Mouse (Mus musculus): ENCODE results near the gene Cdnf.

The Cdnf gene

DNA sequence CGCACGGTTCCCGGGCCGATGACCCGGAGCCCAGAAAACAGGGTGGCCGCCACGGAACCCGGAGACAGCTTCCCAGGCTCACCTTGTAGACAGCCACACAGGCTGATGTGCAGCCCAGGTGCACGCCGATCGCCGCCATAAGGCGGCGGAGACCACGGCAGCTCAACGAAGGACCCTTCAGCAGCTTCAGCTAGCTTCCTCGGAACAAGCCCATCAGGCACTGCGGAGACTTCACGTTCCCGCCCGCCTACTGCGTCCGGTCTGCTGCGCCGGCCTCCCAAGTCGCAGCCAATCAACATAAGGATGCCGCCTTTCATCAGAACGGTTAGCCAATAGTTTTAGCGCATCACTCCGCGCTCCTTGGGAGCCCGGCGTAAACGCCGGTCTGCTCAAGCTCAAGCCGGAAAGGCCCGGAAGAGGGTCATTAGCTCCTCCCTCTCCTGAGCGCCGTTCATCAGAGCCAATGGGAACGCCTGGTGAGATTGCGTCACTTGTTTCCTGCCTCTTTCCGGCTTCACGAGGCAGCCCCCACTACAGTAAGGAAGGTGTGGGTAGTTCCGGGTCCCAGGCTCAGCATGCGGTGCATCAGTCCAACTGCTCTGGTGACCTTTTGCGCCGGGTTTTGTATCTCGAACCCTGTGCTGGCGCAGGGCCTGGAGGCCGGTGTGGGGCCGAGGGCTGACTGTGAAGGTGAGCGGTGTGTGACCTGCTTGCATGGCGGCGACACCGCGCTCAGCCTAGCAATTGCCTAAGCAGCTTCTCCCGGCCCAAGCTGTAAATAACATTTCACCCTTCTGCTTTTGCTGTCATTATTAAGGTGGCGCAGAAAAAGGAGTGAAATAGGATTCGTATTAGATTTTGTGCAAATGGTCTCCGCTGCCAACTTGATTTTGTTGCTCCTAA, at the start of gene Cdnf, which contains the start of the genes Gm45902 and Hspa14:
Gene Cdnf, plus strand, starts transcription at position 479 of the 903 bp plus-strand sequence.
Gene Gm45902, minus strand, starts transcription at position 239 of the 903 bp plus-strand sequence.
Gene Hspa14, minus strand, starts transcription at position 263 of the 903 bp plus-strand sequence.
- DNase-seq (ENCODE audit: low spot score in 2 of 2) = peak; percentile 94

DNA sequence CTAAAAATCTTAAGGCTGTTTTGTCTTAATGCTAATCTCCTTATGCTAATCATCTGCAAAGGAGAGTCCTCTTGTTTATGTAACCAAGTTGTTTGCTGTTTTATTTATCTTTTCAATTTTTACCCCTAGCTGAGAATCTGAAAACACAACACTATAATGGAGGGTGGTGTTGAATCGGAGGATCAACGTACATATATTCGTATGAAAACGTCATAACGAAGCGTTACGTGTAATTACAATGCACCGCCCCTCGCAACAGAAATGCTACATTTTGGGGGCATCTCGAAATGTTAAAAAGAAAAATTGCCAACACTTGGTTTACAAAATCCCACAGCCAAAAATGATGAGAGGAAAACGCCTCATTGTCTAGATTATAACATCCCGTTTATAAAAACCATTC, 38.9 kb upstream of the Cdnf start:
- no peak for DNase-seq (ENCODE audit: low spot score in 2 of 2)

DNA sequence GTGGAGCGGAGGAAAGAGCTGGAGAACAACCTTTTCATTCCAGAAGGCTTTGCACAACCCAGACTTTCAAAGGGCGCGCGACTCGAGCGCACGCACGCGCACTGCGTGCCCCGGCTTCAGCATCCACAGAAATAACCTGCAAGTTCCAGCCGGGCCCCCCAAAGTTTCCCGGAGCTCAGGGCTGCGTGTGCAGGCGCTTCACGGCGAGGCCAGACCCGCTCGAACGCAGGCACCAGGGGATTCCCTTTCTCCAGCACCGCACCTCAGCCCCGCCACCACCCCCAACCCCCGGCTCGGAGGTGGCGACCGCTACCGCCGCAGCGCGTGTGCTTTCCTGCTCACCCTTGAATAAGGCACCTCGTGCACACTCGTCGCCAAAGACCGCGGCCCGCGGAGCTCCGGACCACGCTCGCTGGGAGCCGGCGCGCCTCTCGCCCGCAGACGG, 38.4 kb upstream of the Cdnf start:
- peak; percentile 47 to 70 for DNase-seq (ENCODE audit: low spot score in 2 of 2)

DNA sequence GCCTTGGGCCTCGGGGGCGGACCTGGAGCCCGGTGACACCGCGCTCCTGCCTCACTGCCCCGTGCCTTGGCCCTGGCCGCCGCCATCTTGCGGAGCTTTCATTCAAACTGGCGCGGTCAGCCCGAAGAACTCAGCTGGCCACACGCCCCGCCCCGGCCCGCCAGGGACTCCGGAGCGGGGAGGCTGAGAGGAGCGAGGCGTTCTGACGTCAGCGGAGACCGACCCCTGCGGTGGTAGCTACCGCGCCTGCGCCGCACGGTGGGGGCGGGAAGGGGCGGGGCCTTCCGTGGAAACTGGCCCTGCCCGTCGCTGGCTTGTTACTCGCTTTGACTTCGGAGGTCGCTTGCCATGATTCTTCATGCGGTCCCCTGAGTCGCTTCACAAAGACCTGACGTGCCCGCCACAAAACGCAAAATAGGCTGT, 38.0 kb upstream of the Cdnf start, which contains the start of gene Suv39h2:
Gene Suv39h2, minus strand, starts transcription at position 171 of the 423 bp plus-strand sequence.
- DNase-seq (ENCODE audit: low spot score in 2 of 2) = peak; percentile 97 to 98

DNA sequence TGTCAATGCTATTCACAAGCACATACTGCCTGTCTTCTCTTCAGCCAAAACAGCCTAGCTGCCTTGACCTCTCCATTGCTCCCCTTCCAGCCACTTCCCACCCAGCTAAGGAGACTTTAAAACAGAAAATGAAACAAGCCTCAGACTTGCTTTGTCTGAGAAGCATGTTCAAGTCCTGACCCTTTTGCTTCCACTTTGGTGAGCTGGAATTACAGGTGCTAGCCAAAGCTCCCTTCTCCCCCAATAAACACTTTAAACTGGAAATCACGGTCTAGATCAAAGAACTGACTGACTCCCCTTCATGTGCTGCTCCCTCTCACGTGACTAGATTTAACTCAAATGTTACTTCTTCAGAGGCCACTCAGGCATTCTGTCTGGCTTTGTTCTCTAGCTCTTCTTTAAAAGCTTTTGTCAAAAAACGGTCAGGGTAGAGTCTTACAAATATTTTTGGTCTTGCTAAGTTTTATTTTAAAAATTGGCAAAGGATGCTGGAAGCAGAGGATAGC, 37.0 kb upstream of the Cdnf start:
- peak in 1 of 2 experiments; percentile 17 for DNase-seq (ENCODE audit: low spot score in 2 of 2)

DNA sequence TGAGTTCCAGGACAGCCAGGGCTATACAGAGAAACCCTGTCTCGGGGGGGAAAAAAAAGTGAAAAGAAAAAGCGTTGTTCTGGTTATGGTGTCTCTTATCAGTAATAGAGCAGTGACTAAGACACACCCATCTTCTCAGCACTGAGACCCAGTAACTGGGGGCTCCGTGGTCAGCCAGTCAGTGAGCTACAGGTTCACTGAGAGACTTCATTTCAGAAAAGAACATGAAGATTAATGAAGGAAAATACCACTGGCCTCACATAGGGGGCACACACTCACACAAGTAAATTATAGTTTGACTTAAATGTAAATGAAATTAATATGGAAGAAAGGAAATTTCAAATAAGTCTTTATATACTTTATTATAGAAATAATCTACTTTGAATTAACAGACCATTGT, 32.6 kb upstream of the Cdnf start:
- DNase-seq (ENCODE audit: low spot score in 2 of 2) = no peak

DNA sequence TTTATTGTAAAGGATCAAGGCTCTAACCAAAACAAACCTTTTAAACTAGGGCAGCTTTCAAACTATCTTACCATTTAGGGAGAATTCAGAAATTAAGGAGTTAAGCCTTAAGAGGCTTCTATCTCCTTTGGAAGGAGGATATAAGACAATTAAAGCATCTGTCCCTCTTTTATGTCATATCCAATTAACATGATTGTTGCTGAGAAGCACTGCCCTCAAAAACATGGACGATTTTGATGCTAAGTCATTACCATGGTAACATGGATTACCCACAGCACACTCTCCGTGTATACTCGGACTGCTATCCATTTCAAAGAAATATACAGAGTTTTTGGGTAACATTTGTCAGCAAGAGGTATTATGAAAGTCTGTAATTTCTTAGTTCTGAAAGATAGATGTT, 23.0 kb upstream of the Cdnf start:
- no peak for DNase-seq (ENCODE audit: low spot score in 2 of 2)

DNA sequence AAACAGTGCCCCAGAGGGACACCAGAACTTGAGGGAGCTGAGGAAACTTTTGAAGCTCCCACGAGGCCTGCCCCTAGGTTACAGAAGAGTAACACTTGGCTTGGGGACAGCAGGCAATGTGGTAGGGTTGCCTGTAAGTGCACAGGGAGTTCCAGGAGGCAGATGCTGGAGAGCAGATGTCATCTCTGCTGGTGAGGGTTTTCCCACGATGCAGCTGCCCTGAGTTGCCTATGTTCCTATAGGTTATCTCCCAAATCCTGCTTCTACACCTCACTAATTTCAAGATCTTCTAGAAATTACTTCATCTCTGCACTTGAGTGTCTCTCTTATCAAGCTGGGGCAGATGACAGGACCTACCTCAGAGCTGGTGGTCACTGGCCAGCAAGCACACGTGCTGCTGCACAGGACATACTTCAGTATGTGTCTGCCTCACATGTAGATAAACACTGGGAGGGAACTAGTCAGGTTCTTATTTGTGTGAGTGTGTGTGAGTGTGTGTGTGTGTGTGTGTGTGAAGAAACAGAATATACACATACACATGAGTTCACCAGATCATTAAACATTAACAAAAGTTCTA, 18.9 kb upstream of the Cdnf start:
- no peak for DNase-seq (ENCODE audit: low spot score in 2 of 2)

DNA sequence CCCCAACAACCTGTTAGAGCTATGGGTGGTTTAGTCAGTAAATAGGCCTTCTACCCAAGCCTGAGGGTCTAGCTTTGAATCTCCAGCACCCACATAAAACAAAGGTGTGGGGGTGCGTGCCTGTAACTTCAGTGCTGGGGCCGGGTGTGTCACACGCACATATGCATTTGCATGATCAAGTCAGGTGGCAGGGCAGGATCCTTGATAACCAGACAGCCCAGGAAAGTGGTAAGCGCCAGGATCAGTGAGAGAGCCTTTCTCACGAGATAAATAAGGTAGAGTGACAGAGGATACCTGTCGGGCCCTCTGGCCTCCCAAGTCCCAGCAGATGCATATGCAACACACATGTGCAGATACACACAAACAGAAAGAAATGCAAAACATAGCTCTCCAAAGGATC, 13.3 kb upstream of the Cdnf start:
- DNase-seq (ENCODE audit: low spot score in 2 of 2) = no peak

DNA sequence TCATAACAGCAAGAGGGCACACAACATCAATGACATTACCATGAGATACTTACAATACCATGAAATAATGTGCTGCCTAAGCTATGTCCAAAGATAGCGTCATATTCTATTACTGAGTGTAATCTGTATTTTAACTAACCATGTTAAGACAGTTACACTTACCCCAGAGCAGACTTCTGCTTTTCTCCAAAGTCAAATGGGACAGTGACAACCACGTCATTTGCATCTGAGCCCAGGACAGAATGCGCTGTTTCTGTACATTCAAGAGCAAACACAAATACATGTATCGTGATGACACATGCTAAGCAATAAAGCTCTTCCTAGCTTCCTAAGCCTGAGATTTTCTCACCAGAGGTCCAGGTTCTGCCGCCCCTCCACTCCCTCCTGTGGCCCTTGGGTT, 11.9 kb upstream of the Cdnf start:
- no peak for DNase-seq (ENCODE audit: low spot score in 2 of 2)

DNA sequence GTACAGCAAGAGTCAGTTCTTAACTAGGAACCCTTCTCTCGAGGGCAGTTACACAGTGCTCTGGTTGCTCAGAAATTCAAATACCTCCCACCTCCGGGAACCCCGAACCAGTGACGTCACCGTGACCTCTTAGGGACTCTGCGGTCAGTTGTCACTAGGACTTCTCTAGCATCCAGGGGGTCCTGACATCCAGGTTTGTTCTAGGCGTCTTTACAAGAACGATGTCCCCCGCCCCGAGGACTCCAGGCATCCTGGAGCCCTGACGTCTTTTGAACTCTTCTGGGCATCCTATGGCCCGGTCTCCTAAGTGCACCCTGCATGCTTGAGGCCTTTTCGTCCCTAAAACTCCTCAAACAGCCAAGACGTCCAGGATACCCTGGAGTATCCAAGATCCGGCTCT, 754 bp upstream of the Cdnf start:
- peak in 1 of 2 experiments; percentile 72 for DNase-seq (ENCODE audit: low spot score in 2 of 2)

DNA sequence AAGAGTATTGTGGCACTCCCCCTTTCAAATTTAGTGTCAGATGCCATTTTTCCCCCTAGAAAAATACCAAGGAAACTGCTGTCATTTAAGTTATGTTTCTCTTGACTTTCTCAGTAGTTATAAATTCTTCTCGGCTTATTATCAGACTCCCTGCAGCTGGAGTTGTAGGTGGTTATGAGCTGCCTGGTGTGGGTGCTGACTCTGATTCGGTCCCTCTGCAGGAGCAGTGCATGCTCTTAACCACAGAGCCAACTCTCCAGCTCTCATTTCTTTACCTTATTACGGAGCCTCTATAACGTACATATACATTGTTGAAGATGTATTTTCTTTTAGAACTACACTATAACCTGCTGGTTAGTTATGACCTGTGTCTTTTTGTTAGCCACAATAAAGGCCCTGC, 9.7 kb downstream of the Cdnf start:
- no peak for DNase-seq (ENCODE audit: low spot score in 2 of 2)

DNA sequence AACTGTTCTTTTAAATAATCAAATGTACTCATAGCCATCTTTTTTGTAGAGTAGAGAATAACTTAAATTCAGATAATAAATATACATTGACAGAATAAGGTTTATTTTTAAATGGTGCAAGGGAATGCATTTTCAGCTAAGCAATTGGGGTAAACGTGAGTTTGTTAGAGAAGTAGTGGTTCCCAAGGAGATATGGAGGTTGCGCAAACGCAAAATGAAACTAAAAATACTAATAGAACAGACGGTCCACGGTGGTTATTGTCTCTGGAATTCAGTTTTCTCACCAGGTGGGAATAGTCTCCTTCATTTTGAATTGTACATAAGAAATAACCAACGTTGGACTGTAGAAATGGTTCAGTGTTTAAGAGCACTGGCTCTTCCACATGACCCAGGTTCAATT, 13.5 kb downstream of the Cdnf start:
- DNase-seq (ENCODE audit: low spot score in 2 of 2) = no peak

DNA sequence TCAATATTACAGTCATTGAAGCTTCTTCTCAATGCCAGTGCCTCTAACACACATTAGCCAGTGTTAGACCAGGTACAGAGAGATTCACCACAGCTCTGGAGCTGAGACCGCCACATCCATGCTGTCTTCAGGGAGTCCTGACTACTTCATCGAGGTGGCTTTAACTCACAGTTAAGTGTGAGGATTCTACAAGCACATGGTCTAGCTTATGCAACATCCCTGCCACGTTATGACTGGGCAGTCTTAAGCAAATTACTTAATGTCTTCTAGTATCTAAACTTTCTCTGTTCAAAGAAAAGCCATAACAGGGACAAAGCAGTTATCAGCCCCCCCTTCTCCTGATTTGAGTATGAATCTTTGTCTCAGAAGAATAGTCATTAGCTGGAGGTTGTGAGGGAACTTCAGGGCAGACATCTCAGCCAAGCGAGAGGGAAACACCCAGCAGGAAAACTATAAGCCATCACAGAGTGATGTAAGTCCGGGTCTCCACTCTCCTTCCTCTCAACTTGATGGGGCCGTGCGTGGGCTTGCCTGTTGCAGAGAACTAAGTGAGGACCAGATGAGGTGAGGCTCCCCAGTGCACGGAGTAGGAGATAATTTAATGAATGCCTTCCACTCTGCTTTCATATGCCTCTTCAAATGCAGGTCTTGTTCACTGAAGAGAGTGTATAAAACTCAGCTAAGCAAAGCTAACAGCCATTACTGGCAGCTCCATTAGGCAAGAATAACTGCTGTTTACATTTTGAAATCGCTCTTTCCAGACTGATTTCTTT, 28.7 kb downstream of the Cdnf start:
- no peak for DNase-seq (ENCODE audit: low spot score in 2 of 2)

DNA sequence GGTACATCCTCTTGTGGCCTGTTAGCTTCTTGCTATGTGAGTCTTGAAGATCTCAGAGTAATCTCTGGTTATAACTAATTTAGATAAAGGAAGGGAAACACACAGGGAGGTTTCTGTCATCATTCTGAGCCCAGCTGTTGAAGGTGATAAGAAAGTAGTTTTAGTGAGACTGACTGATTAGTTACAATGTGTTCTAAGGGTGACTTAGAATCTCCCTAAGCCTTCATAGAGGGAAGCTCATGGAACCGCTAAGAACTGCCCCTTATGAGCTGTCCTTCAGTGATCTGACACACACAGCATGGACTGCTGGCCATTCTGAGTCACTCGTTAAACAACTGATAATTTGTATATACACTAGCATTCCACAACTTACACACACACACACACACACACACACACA, 33.2 kb downstream of the Cdnf start:
- no peak for DNase-seq (ENCODE audit: low spot score in 2 of 2)

DNA sequence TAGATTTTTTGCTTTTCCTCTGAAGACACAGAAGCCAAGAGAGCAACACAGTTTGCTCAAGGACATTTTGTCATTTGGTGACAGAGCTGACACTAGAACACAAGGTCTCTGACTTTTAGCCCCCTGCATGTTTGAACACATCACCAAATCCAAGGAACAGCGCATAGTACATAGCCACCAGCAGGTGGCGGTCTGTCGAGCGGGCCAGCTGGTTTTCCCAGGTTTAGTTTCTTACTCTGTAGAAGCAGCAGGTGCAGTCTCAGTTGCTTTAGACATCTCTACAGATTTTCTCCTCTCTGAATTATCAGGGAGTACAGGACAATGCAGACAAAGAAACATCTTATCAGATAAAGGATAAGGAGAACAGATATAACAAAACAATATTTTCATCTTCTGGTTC, 33.8 kb downstream of the Cdnf start:
- peak; percentile 25 to 62 for DNase-seq (ENCODE audit: low spot score in 2 of 2)

DNA sequence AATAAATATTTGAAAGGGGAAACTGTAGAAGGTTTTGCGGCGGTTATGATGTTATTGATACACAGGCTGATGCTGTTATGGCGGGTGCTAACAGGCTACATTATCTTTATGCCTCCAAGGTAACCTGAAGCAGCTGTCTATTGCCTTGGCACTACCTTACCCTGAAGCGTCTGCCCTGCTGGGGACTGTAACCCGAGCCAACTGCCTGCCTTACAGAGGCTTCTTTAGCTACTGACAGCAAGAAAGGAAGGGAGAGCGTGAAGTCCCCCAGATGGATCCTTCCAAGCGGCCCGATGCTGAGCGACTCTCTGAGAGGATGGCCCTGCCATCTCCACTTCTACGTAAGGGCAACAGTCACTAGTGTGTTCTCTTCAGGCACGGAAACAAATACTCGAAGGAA, 57.4 kb downstream of the Cdnf start, which contains the start of gene Fam107b:
Gene Fam107b, plus strand, starts transcription at position 303 of the 400 bp plus-strand sequence.
- no peak for DNase-seq (ENCODE audit: low spot score in 2 of 2)

DNA sequence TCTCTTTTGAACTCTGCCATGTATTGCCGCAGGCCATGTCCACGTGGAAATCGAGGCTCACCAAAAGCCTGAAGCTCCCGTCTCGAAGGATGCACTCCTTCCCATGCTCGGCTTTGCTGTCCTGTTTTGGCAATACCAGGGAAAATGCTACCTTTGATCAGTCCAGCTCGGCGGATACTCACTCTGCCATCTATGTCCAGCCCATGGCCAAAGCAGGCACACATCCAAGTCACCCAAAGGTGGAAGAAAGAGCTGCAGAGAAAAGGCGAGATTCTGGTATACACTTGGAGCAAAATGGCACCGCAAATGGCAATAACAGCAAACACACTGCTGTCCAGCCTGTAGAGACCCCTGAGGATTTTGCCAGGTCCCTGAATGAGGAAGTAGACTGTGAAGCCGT, 57.8 kb downstream of the Cdnf start:
- DNase-seq (ENCODE audit: low spot score in 2 of 2) = no peak

DNA sequence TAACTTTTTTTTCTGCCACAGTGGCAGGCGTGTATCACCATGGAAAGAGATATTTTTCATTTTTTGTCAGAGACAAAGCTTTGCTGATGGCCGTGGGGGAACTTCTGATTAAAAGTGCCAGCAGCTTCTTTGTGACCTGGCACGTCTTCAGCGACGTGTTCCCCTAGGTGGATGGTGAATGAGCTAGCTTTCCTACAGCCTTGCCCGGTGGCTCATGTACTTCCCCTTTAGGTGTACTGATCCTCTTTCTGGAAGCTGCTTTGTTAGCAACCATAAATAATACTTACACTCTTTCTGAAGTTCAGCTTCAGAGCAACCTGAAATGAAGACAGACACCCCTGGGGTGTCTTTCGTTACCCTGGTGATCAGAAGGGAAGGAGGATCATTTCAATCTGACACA, 61.1 kb downstream of the Cdnf start:
- no peak for DNase-seq (ENCODE audit: low spot score in 2 of 2)

DNA sequence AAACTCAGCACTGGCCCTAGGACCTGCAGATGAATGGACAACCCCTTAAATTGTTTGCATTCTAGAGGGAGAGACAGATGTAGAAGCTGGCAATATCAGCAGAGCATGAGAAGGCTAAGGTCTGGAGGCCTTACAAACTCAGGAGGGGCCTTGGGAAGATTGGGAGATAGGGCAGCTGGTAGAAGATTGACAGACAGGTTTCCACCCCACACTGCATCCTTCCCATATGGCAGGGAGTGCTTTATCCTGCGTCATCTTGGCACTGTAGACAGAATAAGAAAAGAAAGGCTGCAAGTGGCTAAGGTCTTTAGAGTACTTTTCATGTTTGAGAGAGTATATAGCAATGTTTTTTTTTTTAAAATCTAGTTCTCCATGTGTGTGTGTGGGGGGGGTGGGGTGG, 62.3 kb downstream of the Cdnf start:
- no peak for DNase-seq (ENCODE audit: low spot score in 2 of 2)
